Mouse (Mus musculus) liver, adult (tissue): ENCODE measurements around the gene Gpam.

ENCODE experiments used
- GATA4 ChIP-seq: IDR thresholded peaks from 2 replicates; pipeline ENCODE4 v1.6.1; 2014; ENCODE audit warnings: mild to moderate bottlenecking, low read length; ENCODE audit not compliant: insufficient replicate concordance

The Gpam gene

GRCm38 (mm10) chr19:55145136-55145535 is 18.1 kb upstream of the Gpam start:
- TF ChIP-seq GATA4: no peak

- TF ChIP-seq GATA4: no peak
Measured at GRCm38 (mm10) chr19:55144691-55145090, 17.7 kb upstream of the Gpam start.

GRCm38 (mm10) chr19:55143391-55144300 is 16.6 kb upstream of the Gpam start:
- no peak for TF ChIP-seq GATA4

GRCm38 (mm10) chr19:55139301-55139700 is 12.3 kb upstream of the Gpam start:
- TF ChIP-seq GATA4: 0 out of 2 replicates have a peak, but pooled peaks have one; percentile 24

- TF ChIP-seq GATA4: no peak
Measured at GRCm38 (mm10) chr19:55138506-55138905, 11.5 kb upstream of the Gpam start.

- TF ChIP-seq GATA4: no peak
Measured at GRCm38 (mm10) chr19:55137884-55138283, 10.8 kb upstream of the Gpam start.

- no peak for TF ChIP-seq GATA4
Measured at GRCm38 (mm10) chr19:55136693-55137427, 9.8 kb upstream of the Gpam start.

GRCm38 (mm10) chr19:55135918-55136317 is 8.9 kb upstream of the Gpam start:
- TF ChIP-seq GATA4: no peak

- TF ChIP-seq GATA4: no peak
Measured at GRCm38 (mm10) chr19:55134521-55134920, 7.5 kb upstream of the Gpam start.

- no peak for TF ChIP-seq GATA4
Measured at GRCm38 (mm10) chr19:55132476-55132875, 5.4 kb upstream of the Gpam start.

- peak; percentile 83 for TF ChIP-seq GATA4
Measured at GRCm38 (mm10) chr19:55131747-55132146, 4.7 kb upstream of the Gpam start.

- TF ChIP-seq GATA4: no peak
Measured at GRCm38 (mm10) chr19:55128469-55128868, 1.4 kb upstream of the Gpam start.

- no peak for TF ChIP-seq GATA4
Measured at GRCm38 (mm10) chr19:55125456-55125855, 1.6 kb downstream of the Gpam start.

GRCm38 (mm10) chr19:55123001-55123536 is 4.0 kb downstream of the Gpam start:
- no peak for TF ChIP-seq GATA4

- no peak for TF ChIP-seq GATA4
Measured at GRCm38 (mm10) chr19:55122351-55122980, 4.6 kb downstream of the Gpam start.
